Mouse (Mus musculus): ENCODE data around the gene Pappa2. TPM values are rescaled to one million over a fixed set of nuclear protein-coding genes. Genes with fewer than 3 reads are reported as not detected.

Pappa2 gene
- polyA plus RNA-seq, 1 experiment = 0.28 TPM

GRCm38 (mm10) chr1:158687726-158688125 lies 292.6 kb downstream of the Pappa2 start:
- no peak overlapping the region for H3K27ac ChIP-seq (ENCODE audit: control insufficient read depth, insufficient read depth, low read depth, low read length)
- H3K4me1 ChIP-seq (ENCODE audit: control insufficient read depth, insufficient read depth, low read length) = no peaks in the 10 kb centered on the region
- no peak overlapping the region for H3K4me3 ChIP-seq (ENCODE audit: control insufficient read depth, low read depth, low read length)
- TF ChIP-seq CTCF (IDR thresholded peaks at IDR 0.05; ENCODE audit: control insufficient read depth, insufficient read depth, insufficient replicate concordance, low read depth, low read length) = no peak
- TF ChIP-seq POLR2A (IDR thresholded peaks at IDR 0.05; ENCODE audit: control insufficient read depth, low read depth, low read length) = no peak
- H3K27me3 ChIP-seq (ENCODE audit: control insufficient read depth, insufficient read depth, low read length) = no peaks in the 10 kb centered on the region
- no peaks in the 10 kb centered on the region for H3K36me3 ChIP-seq (ENCODE audit: control insufficient read depth, insufficient read depth, low read length)

GRCm38 (mm10) chr1:158669971-158670592 lies 310.2 kb downstream of the Pappa2 start:
- H3K4me1 ChIP-seq (ENCODE audit: control insufficient read depth, insufficient read depth, low read length) = no peaks in the 10 kb centered on the region
- no peaks in the 10 kb centered on the region for H3K27me3 ChIP-seq (ENCODE audit: control insufficient read depth, insufficient read depth, low read length)
- peak; percentile 49; the same call in 1 of the 2 replicates for TF ChIP-seq CTCF (IDR thresholded peaks at IDR 0.05; ENCODE audit: control insufficient read depth, insufficient read depth, insufficient replicate concordance, low read depth, low read length)
- no peak for TF ChIP-seq POLR2A (IDR thresholded peaks at IDR 0.05; ENCODE audit: control insufficient read depth, low read depth, low read length)
- no peak overlapping the region for H3K4me3 ChIP-seq (ENCODE audit: control insufficient read depth, low read depth, low read length)
- H3K27ac ChIP-seq (ENCODE audit: control insufficient read depth, insufficient read depth, low read depth, low read length) = no peak overlapping the region
- no peaks in the 10 kb centered on the region for H3K36me3 ChIP-seq (ENCODE audit: control insufficient read depth, insufficient read depth, low read length)

GRCm38 (mm10) chr1:158666001-158666400 lies 314.3 kb downstream of the Pappa2 start:
- H3K4me3 ChIP-seq (ENCODE audit: control insufficient read depth, low read depth, low read length) = no peak overlapping the region
- no peak overlapping the region for H3K27ac ChIP-seq (ENCODE audit: control insufficient read depth, insufficient read depth, low read depth, low read length)
- no peak for TF ChIP-seq CTCF (IDR thresholded peaks at IDR 0.05; ENCODE audit: control insufficient read depth, insufficient read depth, insufficient replicate concordance, low read depth, low read length)
- no peak for TF ChIP-seq POLR2A (IDR thresholded peaks at IDR 0.05; ENCODE audit: control insufficient read depth, low read depth, low read length)
- H3K27me3 ChIP-seq (ENCODE audit: control insufficient read depth, insufficient read depth, low read length) = no peaks in the 10 kb centered on the region
- no peaks in the 10 kb centered on the region for H3K4me1 ChIP-seq (ENCODE audit: control insufficient read depth, insufficient read depth, low read length)
- H3K36me3 ChIP-seq (ENCODE audit: control insufficient read depth, insufficient read depth, low read length) = no peaks in the 10 kb centered on the region

Measured in testis, adult 2 months (tissue).